Mouse (Mus musculus): ENCODE results near the gene Gfpt1.

- TF ChIP-seq CTCF (IDR thresholded peaks at IDR 0.05; ENCODE audit: control insufficient read depth, insufficient read depth, low read length) (no peak), POLR2A (IDR thresholded peaks at IDR 0.05; ENCODE audit: borderline replicate concordance, control insufficient read depth, low read depth, low read length) (no peak)
Observed at GRCm38 (mm10) chr6:87040971-87041370, 1.7 kb upstream of the Gfpt1 start.

Measured in bone marrow, adult 2 months (tissue).